Mouse (Mus musculus) hindbrain, embryonic 10.5 days (tissue): ENCODE measurements around the gene Kctd20. TPM values are rescaled to one million over a fixed set of nuclear protein-coding genes. Genes with fewer than 3 reads are reported as not detected.
"Not testable (repeated sequence)": the region's sequence is repeated elsewhere in the genome, so short reads cannot be mapped to it uniquely, and the experiment has no call there.

Experiments used
- DNase-seq: peaks from one replicate; pipeline ENCODE4 v3.0.0-alpha.2; 2017; ENCODE audit warnings: low spot score
- H3K27ac ChIP-seq: fragments of 300-500 bp; sonication (generic); 2 replicates; pipeline ENCODE4 v1.5.1; 2016; ENCODE audit warnings: mild to moderate bottlenecking, moderate library complexity
- H3K27me3 ChIP-seq: fragments of 300-500 bp; sonication (generic); 2 replicates; pipeline ENCODE4 v1.6.1; 2016; ENCODE audit warnings: mild to moderate bottlenecking; ENCODE audit not compliant: poor library complexity, insufficient read depth, severe bottlenecking
- H3K36me3 ChIP-seq: fragments of 300-500 bp; sonication (generic); 2 replicates; pipeline ENCODE4 v1.6.1; 2016; ENCODE audit warnings: mild to moderate bottlenecking, moderate library complexity
- H3K4me1 ChIP-seq: fragments of 300-500 bp; sonication (generic); replicated peaks from 2 replicates; pipeline ENCODE4 v1.6.1; 2016; ENCODE audit warnings: mild to moderate bottlenecking
- H3K4me3 ChIP-seq: fragments of 300-500 bp; sonication (generic); 2 replicates; pipeline ENCODE4 v1.5.1; 2016; ENCODE audit warnings: mild to moderate bottlenecking, moderate library complexity
- H3K9me3 ChIP-seq: fragments of 300-500 bp; sonication (generic); 2 replicates; pipeline ENCODE4 v1.6.1; 2016; ENCODE audit warnings: mild to moderate bottlenecking, moderate library complexity
- WGBS: fragments of 180-500 bp; shearing (Covaris S2); methylation state at CpG from one replicate; pipeline ENCODE4 v1.1.7; 2016; 5-methylcytosine and 5-hydroxymethylcytosine counted together
- polyA plus RNA-seq: library from polyadenylated mRNA; unstranded; fragments of >200 nt; fragmentation: Nextera tagmentation; extraction: Ambion mirVana; gene quantifications from 2 replicates; pipeline ENCODE4 v1.2.1, GENCODE M21; 2016

The Kctd20 gene
- polyA plus RNA-seq, 1 experiment from 2014 or later, result 103 TPM

DNA sequence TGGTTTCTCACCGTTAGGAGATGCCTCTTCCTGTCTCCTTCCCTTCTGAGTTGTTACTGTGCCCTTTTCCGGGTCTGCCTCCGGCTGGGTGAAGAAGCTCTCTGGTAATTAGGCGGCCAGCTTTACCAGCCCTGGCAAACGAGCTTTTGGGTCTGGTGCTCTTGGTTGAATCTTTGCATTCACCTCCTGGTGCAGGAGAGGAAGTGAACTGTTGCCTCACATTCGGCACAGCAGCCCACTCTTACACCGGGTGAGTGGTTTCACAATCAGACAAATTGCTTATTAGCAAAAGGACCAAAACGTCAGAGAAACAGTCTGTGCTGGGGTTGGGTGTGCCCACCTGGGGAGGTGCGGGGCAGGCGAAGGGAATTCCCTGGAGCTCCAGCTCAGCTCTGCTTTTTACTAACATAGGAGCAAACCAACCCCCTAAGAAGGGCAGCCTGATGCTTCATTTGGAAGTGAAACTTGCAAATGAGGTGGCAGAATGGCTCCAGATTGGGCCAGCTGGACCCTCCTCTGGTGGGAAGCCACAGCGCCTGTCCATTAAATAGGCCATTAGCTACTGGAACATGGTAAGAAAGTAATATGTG lies 15.4 kb downstream of the Kctd20 start:
- H3K36me3 ChIP-seq, result peaks cover 100% of the 10 kb centered on the region
- WGBS, result 81% methylated on average over 11 of the region's 11 CpGs
- no peak overlapping the region for H3K4me3 ChIP-seq
- no peaks in the 10 kb centered on the region for H3K27me3 ChIP-seq
- H3K27ac ChIP-seq, result no peak overlapping the region
- peaks cover 6% of the 10 kb centered on the region for H3K4me1 ChIP-seq
- H3K9me3 ChIP-seq, result no peaks in the 10 kb centered on the region
- DNase-seq, result no peak

DNA sequence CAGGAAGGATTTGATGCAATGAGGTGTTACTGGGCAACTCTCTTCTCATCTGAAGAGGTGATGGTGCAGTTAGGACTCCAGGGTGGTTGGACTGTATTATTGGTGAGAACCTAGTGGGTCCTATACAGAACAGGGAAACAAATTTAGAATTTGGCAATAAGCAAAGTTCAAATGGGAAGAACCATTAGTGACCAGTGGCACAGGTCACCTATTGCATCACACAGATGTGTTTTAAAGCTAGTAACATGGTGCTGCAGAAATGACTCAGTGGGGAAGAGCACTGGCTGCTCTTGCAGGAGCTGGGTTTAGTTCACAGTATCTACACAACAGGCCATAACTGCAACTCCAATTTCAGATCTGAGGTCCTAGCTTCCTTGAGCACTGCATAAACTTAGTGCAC lies 18.4 kb downstream of the Kctd20 start:
- no peak for DNase-seq
- Histone ChIP-seq H3K36me3 (peaks cover 100% of the 10 kb centered on the region), H3K27ac (no peak overlapping the region), H3K9me3 (no peaks in the 10 kb centered on the region), H3K4me1 (no peaks in the 10 kb centered on the region), H3K27me3 (no peaks in the 10 kb centered on the region), H3K4me3 (no peak overlapping the region)

DNA sequence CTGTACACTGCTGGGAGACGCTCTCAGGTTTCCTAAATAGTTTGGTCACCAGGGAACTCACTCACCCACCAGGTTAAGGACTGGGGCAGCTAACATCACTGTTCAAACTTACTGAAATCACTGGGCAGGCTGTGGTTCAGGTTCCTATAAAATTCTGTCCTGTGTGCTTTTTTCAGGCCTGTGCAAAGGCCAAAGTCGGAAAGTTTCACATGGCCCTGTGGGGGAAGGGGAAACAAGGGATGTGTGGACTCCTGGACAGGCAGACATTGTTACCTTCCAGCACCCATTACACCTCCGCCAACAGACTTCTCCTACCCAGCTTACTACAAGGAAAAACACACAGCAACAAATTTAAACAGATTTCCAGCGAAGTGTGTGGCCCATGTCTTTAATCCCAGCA lies 27.3 kb downstream of the Kctd20 start:
- H3K9me3 ChIP-seq, result no peaks in the 10 kb centered on the region
- H3K4me3 ChIP-seq, result no peak overlapping the region
- H3K36me3 ChIP-seq, result peaks cover 94% of the 10 kb centered on the region
- no peak overlapping the region for H3K27ac ChIP-seq
- no peak for DNase-seq
- no peaks in the 10 kb centered on the region for H3K4me1 ChIP-seq
- 91% methylated on average over 4 of the region's 4 CpGs for WGBS
- no peaks in the 10 kb centered on the region for H3K27me3 ChIP-seq

DNA sequence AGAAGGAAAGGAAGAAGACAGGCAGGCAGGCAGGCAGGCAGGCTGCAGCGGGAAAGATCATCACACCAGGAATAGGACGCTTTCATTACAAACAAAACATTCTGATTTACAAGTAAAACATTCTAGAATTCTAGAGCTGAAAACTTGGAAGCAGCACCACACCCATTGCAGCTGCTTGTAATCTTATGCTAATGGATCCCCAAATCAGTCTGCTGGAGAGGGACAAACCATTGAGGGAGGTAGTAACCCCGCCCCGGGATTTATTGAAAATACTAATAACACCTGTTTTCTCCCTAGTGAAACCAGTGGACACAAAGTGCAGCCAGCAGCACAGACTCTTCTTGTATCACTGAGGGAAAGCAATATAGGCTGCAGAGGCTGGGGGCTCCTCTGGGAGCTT lies 29.3 kb downstream of the Kctd20 start:
- Histone ChIP-seq H3K27me3 (no peaks in the 10 kb centered on the region), H3K4me3 (no peak overlapping the region), H3K4me1 (no peaks in the 10 kb centered on the region), H3K9me3 (no peaks in the 10 kb centered on the region), H3K27ac (no peak overlapping the region), H3K36me3 (peaks cover 94% of the 10 kb centered on the region)
- WGBS, result 84% methylated on average over 4 of the region's 4 CpGs
- DNase-seq, result no peak

DNA sequence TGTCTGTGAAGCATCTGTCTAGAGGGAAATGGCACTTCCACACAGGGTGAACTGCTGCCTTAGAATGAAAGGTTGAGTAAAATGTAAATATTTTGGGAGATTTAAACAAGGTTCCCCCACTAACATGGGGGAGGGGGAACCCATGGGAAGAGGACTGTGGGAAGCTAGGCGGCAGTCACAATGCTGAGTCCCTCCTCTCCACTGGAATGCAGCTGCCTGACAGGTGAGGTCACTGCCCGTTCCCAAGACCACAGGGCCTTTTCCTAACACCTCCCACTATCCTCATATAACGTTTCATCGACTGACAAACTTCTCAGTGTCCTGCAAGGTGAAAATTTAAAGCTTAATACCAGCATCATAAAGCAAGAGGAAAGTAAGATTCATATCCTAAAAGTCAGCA lies 30.8 kb downstream of the Kctd20 start:
- Histone ChIP-seq H3K27ac (no peak overlapping the region), H3K4me1 (no peaks in the 10 kb centered on the region), H3K36me3 (peaks cover 94% of the 10 kb centered on the region), H3K4me3 (no peak overlapping the region), H3K9me3 (no peaks in the 10 kb centered on the region), H3K27me3 (no peaks in the 10 kb centered on the region)
- 43% methylated on average over 4 of the region's 4 CpGs for WGBS
- no peak for DNase-seq

DNA sequence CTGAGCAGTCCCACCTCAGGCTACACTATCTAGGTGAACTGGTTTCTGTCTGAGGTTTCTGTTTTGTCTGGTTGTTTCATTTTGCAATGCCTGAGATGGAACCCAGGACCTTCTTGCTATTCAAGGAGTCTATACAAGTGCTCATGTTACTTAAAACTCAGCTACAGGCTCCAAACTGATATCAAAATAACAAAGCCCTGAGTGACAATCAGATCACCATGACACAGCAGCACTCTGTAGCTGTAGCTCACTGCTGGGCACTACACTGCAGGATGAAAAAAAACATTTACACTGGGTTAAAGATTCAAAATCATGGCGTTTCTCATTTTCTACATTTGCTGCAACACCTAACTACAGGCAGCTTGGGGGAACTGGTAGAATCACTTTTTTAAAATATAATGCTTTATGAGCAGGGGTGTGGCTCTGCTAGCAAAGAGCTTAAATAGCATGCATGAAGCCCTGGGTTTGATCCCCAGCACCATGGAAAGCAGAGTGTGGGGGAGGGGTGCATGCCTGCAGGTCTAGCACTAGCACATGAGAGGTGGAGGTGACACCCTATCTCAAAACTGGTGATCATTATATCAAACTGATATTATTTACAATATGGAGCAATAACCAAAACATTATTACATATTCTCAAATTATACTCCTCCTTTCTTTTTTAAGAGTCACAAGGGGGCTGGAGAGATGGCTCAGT lies 33.1 kb downstream of the Kctd20 start:
- no peak overlapping the region for H3K27ac ChIP-seq
- H3K36me3 ChIP-seq, result peaks cover 96% of the 10 kb centered on the region
- WGBS, result 81% methylated on average over 1 of the region's 1 CpGs
- H3K27me3 ChIP-seq, result no peaks in the 10 kb centered on the region
- no peak for DNase-seq
- H3K4me3 ChIP-seq, result no peak overlapping the region
- H3K9me3 ChIP-seq, result no peaks in the 10 kb centered on the region
- no peaks in the 10 kb centered on the region for H3K4me1 ChIP-seq

DNA sequence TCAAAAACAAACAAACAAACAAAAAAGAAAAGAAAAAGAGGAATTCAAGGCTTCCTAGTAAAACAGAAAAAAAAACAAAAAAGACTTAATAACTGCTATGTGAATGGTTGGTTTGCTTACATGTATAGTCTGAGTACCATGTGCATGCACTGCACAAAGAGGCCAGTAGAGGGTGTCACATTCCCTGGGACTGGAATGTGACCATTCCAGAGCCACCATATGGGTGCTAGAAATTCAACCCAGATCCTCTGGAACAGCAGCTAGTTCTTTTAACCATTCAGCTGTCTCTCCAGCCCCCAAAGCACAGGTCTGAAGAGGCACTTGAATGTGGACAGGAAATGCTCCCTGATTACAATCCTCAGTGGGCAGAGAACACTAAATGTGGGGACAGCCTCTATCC lies 35.1 kb downstream of the Kctd20 start:
- Histone ChIP-seq H3K9me3 (no peaks in the 10 kb centered on the region), H3K4me3 (no peak overlapping the region), H3K27me3 (no peaks in the 10 kb centered on the region), H3K4me1 (no peaks in the 10 kb centered on the region), H3K36me3 (peaks cover 99% of the 10 kb centered on the region), H3K27ac (no peak overlapping the region)
- peak; percentile 30 for DNase-seq

DNA sequence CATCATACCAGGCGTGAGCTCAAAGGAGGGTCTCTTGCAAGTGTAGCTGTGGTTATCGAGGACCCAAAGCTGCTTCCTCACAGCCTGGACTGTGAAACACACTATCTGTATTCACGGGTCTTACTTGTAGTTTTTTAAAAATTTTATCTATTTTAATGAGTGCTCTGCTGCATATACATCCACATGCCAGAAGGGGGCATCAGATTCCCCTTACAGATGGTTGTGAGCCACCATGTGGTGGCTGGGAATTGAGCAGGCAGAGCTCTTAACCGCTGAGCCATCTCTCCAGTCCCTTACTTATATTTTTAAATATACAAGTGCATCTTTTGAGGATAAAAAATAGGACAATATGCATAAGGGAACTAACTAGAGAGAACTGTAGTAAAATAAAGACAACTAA lies 36.0 kb downstream of the Kctd20 start:
- Histone ChIP-seq H3K27me3 (no peaks in the 10 kb centered on the region), H3K4me3 (no peak overlapping the region), H3K4me1 (no peaks in the 10 kb centered on the region), H3K9me3 (no peaks in the 10 kb centered on the region), H3K27ac (no peak overlapping the region), H3K36me3 (peaks cover 99% of the 10 kb centered on the region)
- WGBS, result 77% methylated on average over 4 of the region's 4 CpGs
- peak; percentile 36 for DNase-seq

DNA sequence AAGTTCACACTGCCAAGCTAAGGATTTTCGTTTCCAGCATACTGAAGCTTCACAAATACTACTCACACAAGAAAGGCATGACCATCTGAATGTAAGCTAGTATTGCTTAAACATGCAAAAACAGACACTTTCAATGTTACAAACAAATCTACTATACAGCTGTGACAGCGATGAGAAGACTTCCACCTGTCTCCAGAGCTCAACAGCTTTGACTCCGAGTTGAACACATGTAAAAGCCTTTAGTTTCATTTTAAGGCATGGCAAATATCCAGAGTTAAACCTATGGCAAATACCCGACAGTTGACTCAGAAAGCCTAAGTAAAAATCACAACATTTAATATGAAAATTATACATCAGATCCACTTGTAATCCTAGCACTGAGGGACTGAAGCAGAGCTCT lies 36.5 kb downstream of the Kctd20 start:
- Histone ChIP-seq H3K4me3 (no peak overlapping the region), H3K4me1 (no peaks in the 10 kb centered on the region), H3K27ac (no peak overlapping the region), H3K9me3 (no peaks in the 10 kb centered on the region), H3K36me3 (peaks cover 96% of the 10 kb centered on the region), H3K27me3 (no peaks in the 10 kb centered on the region)
- WGBS, result 90% methylated on average over 4 of the region's 4 CpGs
- no peak for DNase-seq

DNA sequence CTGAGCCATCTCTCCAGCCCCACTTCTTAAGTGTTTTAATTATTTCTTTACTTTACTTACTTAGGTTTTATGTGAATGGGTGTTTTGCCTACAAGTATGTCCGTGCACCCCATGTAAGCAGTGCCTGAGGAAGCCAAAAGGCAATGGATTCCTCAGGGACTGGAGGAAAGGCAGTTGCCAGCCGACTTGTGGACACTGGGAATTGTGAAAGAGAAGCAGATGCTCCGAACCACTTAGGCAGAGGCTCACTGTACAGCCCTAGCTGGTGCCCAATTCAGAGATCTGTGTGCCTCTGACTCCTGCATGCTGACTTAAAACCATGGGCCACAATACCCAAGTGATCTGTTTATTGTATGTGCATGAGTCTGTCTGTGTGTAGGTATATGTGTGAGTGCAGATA lies 37.2 kb downstream of the Kctd20 start:
- WGBS, result 85% methylated on average over 3 of the region's 3 CpGs
- peaks cover 96% of the 10 kb centered on the region for H3K36me3 ChIP-seq

DNA sequence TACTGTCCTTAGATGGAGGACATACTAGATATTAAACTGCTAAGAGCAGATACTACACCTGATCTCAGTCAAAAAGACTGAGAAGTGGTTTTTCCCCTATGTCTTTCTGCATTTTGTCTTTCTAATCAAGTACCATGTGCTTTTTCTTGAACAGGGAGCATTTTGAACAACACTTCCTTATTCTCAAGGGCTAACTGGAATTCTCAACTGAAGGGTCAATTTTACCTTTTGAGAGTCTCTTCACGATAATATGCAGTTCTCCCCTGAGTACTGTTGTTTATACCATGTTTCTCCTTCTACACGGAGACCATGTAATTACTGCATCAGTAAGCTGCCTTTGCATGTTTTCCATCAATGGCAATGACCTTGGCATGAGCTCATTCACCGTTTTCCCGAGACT lies 38.3 kb downstream of the Kctd20 start:
- Histone ChIP-seq H3K36me3 (peaks cover 96% of the 10 kb centered on the region), H3K27ac (no peak overlapping the region), H3K9me3 (no peaks in the 10 kb centered on the region), H3K4me3 (no peak overlapping the region), H3K27me3 (no peaks in the 10 kb centered on the region), H3K4me1 (no peaks in the 10 kb centered on the region)
- no peak for DNase-seq
- 94% methylated on average over 4 of the region's 4 CpGs for whole genome bisulfite sequencing

More for the DNA sequence above, 37.2 kb downstream of the Kctd20 start:
- Histone ChIP-seq H3K4me3 (no peak overlapping the region), H3K9me3 (no peaks in the 10 kb centered on the region), H3K27me3 (no peaks in the 10 kb centered on the region), H3K27ac (no peak overlapping the region), H3K4me1 (no peaks in the 10 kb centered on the region)
- DNase-seq, result no peak

DNA sequence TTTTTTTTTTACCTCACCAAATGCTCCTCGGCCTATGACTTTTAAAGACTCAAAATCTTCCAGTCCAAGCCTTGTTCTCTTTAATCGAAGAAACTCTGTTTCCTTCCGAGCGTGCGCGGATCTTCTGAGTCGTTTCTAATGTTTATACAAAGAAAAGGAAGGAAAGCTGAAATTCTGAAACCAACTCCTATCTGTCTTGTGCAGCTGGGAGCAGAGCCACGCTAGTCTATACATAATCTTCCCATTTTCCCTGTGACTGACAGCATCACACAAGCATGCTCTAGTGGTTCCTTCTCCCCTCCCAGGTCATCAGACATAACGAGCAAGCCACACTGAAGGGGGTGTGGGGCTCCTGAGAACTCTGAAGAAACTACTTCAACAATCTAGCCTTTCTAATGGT lies 39.5 kb downstream of the Kctd20 start:
- WGBS, result 93% methylated on average over 9 of the region's 9 CpGs
- Histone ChIP-seq H3K36me3 (peaks cover 95% of the 10 kb centered on the region), H3K27ac (no peak overlapping the region), H3K9me3 (no peaks in the 10 kb centered on the region), H3K27me3 (no peaks in the 10 kb centered on the region), H3K4me1 (no peaks in the 10 kb centered on the region), H3K4me3 (no peak overlapping the region)
- no peak for DNase-seq

DNA sequence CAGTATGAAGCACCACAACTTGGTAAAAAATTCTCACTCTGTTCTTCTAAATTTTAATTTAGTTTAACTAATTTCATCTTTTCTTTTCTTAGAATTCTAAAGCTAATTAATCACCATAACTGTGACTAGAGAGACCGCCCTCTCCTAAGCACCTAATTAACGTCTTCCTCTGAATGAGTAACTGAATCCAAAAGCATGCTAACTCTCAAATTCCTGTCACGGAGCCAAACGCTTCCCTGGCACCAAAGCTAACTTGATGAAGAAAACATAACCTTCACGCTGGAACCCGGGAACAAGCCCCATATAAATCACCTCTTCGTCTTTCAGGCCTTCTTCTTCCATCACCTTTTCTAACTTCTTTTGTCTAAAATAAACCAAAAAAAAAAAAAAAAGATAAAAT lies 40.4 kb downstream of the Kctd20 start:
- Histone ChIP-seq H3K27me3 (no peaks in the 10 kb centered on the region), H3K4me1 (no peaks in the 10 kb centered on the region), H3K36me3 (peaks cover 95% of the 10 kb centered on the region), H3K9me3 (no peaks in the 10 kb centered on the region), H3K27ac (no peak overlapping the region), H3K4me3 (no peak overlapping the region)
- DNase-seq, result no peak
- 91% methylated on average over 7 of the region's 7 CpGs for WGBS

DNA sequence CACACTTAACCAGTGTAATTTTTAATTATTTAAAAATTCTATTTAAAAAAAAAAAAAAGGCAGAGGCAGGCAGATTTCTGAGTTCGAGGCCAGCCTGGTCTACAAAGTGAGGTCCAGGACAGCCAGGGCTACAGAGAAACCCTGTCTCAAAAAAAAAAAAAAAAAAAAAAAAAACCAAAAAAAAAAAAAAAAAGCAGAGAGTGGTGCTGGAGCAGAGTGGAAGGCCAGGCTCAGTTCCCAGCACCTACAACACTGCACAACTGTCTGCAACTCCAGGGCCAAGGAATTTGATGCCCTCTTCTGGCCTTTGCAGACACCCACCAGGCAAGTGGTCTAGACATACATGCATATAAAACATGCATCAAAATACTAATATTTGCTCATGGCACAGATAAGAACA lies 41.3 kb downstream of the Kctd20 start:
- DNase-seq, H3K27ac ChIP-seq, H3K4me1 ChIP-seq, H3K9me3 ChIP-seq, H3K4me3 ChIP-seq, H3K27me3 ChIP-seq: not testable (repeated sequence)
- H3K36me3 ChIP-seq, result peaks cover 95% of the 10 kb centered on the region
- 80% methylated on average over 1 of the region's 1 CpGs for WGBS
